Mouse (Mus musculus): ENCODE measurements around the gene Ccdc151. TPM values are rescaled to one million over a fixed set of nuclear protein-coding genes. Genes with fewer than 3 reads are reported as not detected.

Gene Ccdc151
- polyA plus RNA-seq, 1 experiment from 2014 or later, result 4.0 TPM

- under 1% methylated on average over 42 of the region's 42 CpGs for WGBS
- Histone ChIP-seq H3K36me3 (replicated peaks) (no peaks in the 10 kb centered on the region), H3K27me3 (replicated peaks; ENCODE audit: low read depth, poor library complexity, severe bottlenecking) (peaks cover 91% of the 10 kb centered on the region), H3K27ac (replicated peaks) (peak within 1 kb of the TSS; percentile 26; the same call in 1 of the 2 replicates), H3K4me3 (peak within 1 kb of the TSS; percentile 66), H3K9me3 (no peaks in the 10 kb centered on the region), H3K4me1 (peaks cover 28% of the 10 kb centered on the region)
- peak; percentile 70 for DNase-seq (ENCODE audit: low spot score)
Observed at GRCm38 (mm10) chr9:21989230-21990110, 13.0 kb downstream of the Ccdc151 start, which contains the start of gene Rgl3. Gene Rgl3, minus strand, starts transcription at chr9:21989446.

GRCm38 (mm10) chr9:21988421-21989101 is 13.9 kb downstream of the Ccdc151 start:
- Histone ChIP-seq H3K36me3 (replicated peaks) (no peaks in the 10 kb centered on the region), H3K4me1 (peaks cover 28% of the 10 kb centered on the region), H3K4me3 (peak overlapping the region; percentile 66), H3K27ac (replicated peaks) (0 out of 2 replicates have a peak overlapping the region, but pooled peaks have one; percentile 26), H3K27me3 (replicated peaks; ENCODE audit: low read depth, poor library complexity, severe bottlenecking) (peaks cover 100% of the 10 kb centered on the region), H3K9me3 (no peaks in the 10 kb centered on the region)
- DNase-seq (ENCODE audit: low spot score), result peak; percentile 55
- WGBS, result 1% methylated on average over 32 of the region's 32 CpGs

- Histone ChIP-seq H3K4me3 (peak overlapping the region; percentile 66), H3K27me3 (replicated peaks; ENCODE audit: low read depth, poor library complexity, severe bottlenecking) (peaks cover 98% of the 10 kb centered on the region), H3K27ac (replicated peaks) (no peak overlapping the region), H3K9me3 (no peaks in the 10 kb centered on the region), H3K36me3 (replicated peaks) (no peaks in the 10 kb centered on the region), H3K4me1 (peaks cover 28% of the 10 kb centered on the region)
- 7% methylated on average over 36 of the region's 36 CpGs for WGBS
- no peak for DNase-seq (ENCODE audit: low spot score)
Observed at GRCm38 (mm10) chr9:21987592-21988342, 14.7 kb downstream of the Ccdc151 start.

- H3K9me3 ChIP-seq, result no peaks in the 10 kb centered on the region
- H3K4me1 ChIP-seq, result peaks cover 12% of the 10 kb centered on the region
- 0 out of 2 replicates have a peak, but pooled peaks cover 3% of the 10 kb centered on the region for H3K36me3 ChIP-seq (replicated peaks)
- H3K27ac ChIP-seq (replicated peaks), result no peak overlapping the region
- no peak for DNase-seq (ENCODE audit: low spot score)
- WGBS, result 23% methylated on average over 3 of the region's 3 CpGs
- peaks cover 70% of the 10 kb centered on the region for H3K27me3 ChIP-seq (replicated peaks; ENCODE audit: low read depth, poor library complexity, severe bottlenecking)
- no peak overlapping the region for H3K4me3 ChIP-seq
Observed at GRCm38 (mm10) chr9:21983911-21984310, 18.5 kb downstream of the Ccdc151 start.

GRCm38 (mm10) chr9:21978398-21979128 is 23.9 kb downstream of the Ccdc151 start:
- WGBS, result 93% methylated on average over 4 of the region's 4 CpGs
- Histone ChIP-seq H3K36me3 (replicated peaks) (peaks cover 3% of the 10 kb centered on the region; the same call in 1 of the 2 replicates), H3K9me3 (no peaks in the 10 kb centered on the region), H3K27me3 (replicated peaks; ENCODE audit: low read depth, poor library complexity, severe bottlenecking) (peaks cover 17% of the 10 kb centered on the region), H3K4me3 (no peak overlapping the region), H3K4me1 (0 out of 2 replicates have a peak, but pooled peaks cover 4% of the 10 kb centered on the region), H3K27ac (replicated peaks) (no peak overlapping the region)
- no peak for DNase-seq (ENCODE audit: low spot score)

GRCm38 (mm10) chr9:21977972-21978371 is 24.5 kb downstream of the Ccdc151 start:
- 25% methylated on average over 2 of the region's 2 CpGs for WGBS
- Histone ChIP-seq H3K36me3 (replicated peaks) (peaks cover 3% of the 10 kb centered on the region; the same call in 1 of the 2 replicates), H3K27me3 (replicated peaks; ENCODE audit: low read depth, poor library complexity, severe bottlenecking) (peaks cover 12% of the 10 kb centered on the region), H3K27ac (replicated peaks) (no peak overlapping the region), H3K9me3 (no peaks in the 10 kb centered on the region), H3K4me1 (0 out of 2 replicates have a peak, but pooled peaks cover 4% of the 10 kb centered on the region), H3K4me3 (no peak overlapping the region)
- DNase-seq (ENCODE audit: low spot score), result peak; percentile 47

- 90% methylated on average over 5 of the region's 5 CpGs for WGBS
- DNase-seq (ENCODE audit: low spot score), result no peak
- 0 out of 2 replicates have a peak, but pooled peaks cover 4% of the 10 kb centered on the region for H3K4me1 ChIP-seq
- H3K27me3 ChIP-seq (replicated peaks; ENCODE audit: low read depth, poor library complexity, severe bottlenecking), result peaks cover 11% of the 10 kb centered on the region
- no peak overlapping the region for H3K4me3 ChIP-seq
- no peak overlapping the region for H3K27ac ChIP-seq (replicated peaks)
- H3K36me3 ChIP-seq (replicated peaks), result peaks cover 3% of the 10 kb centered on the region; the same call in 1 of the 2 replicates
- no peaks in the 10 kb centered on the region for H3K9me3 ChIP-seq
Observed at GRCm38 (mm10) chr9:21977331-21977730, 25.1 kb downstream of the Ccdc151 start.

- H3K27me3 ChIP-seq (replicated peaks; ENCODE audit: low read depth, poor library complexity, severe bottlenecking), result peaks cover 8% of the 10 kb centered on the region
- H3K9me3 ChIP-seq, result no peaks in the 10 kb centered on the region
- WGBS, result 86% methylated on average over 10 of the region's 10 CpGs
Observed at GRCm38 (mm10) chr9:21976626-21977175, 25.7 kb downstream of the Ccdc151 start.

GRCm38 (mm10) chr9:21969304-21969703 is 33.1 kb downstream of the Ccdc151 start:
- H3K27me3 ChIP-seq (replicated peaks; ENCODE audit: low read depth, poor library complexity, severe bottlenecking), result no peaks in the 10 kb centered on the region; the same call in 1 of the 2 replicates
- no peaks in the 10 kb centered on the region; the same call in 1 of the 2 replicates for H3K36me3 ChIP-seq (replicated peaks)
- H3K27ac ChIP-seq (replicated peaks), result no peak overlapping the region
- no peak for DNase-seq (ENCODE audit: low spot score)
- no peaks in the 10 kb centered on the region for H3K4me1 ChIP-seq
- no peaks in the 10 kb centered on the region for H3K9me3 ChIP-seq
- H3K4me3 ChIP-seq, result no peak overlapping the region
- WGBS, result 92% methylated on average over 4 of the region's 4 CpGs

More at GRCm38 (mm10) chr9:21976626-21977175, 25.7 kb downstream of the Ccdc151 start:
- no peak for DNase-seq (ENCODE audit: low spot score)
- 0 out of 2 replicates have a peak, but pooled peaks cover 4% of the 10 kb centered on the region for H3K4me1 ChIP-seq
- H3K4me3 ChIP-seq, result no peak overlapping the region
- peaks cover 3% of the 10 kb centered on the region; the same call in 1 of the 2 replicates for H3K36me3 ChIP-seq (replicated peaks)
- no peak overlapping the region for H3K27ac ChIP-seq (replicated peaks)

GRCm38 (mm10) chr9:21968883-21969282 is 33.6 kb downstream of the Ccdc151 start:
- 76% methylated on average over 6 of the region's 6 CpGs for WGBS
- DNase-seq (ENCODE audit: low spot score), result no peak
- H3K27ac ChIP-seq (replicated peaks), result no peak overlapping the region
- no peaks in the 10 kb centered on the region for H3K9me3 ChIP-seq
- H3K4me3 ChIP-seq, result no peak overlapping the region
- H3K27me3 ChIP-seq (replicated peaks; ENCODE audit: low read depth, poor library complexity, severe bottlenecking), result peaks cover 4% of the 10 kb centered on the region
- no peaks in the 10 kb centered on the region for H3K4me1 ChIP-seq
- no peaks in the 10 kb centered on the region; the same call in 1 of the 2 replicates for H3K36me3 ChIP-seq (replicated peaks)

GRCm38 (mm10) chr9:21963417-21963816 is 39.0 kb downstream of the Ccdc151 start, which contains the start of gene Epor:
Gene Epor, minus strand, starts transcription at chr9:21963506.
- Histone ChIP-seq H3K4me1 (peaks cover 36% of the 10 kb centered on the region), H3K4me3 (peak within 1 kb of the TSS; percentile 60), H3K36me3 (replicated peaks) (0 out of 2 replicates have a peak, but pooled peaks cover 6% of the 10 kb centered on the region), H3K27me3 (replicated peaks; ENCODE audit: low read depth, poor library complexity, severe bottlenecking) (peaks cover 57% of the 10 kb centered on the region), H3K27ac (replicated peaks) (peak within 1 kb of the TSS; percentile 51), H3K9me3 (no peaks in the 10 kb centered on the region)
- 18% methylated on average over 8 of the region's 8 CpGs for WGBS
- DNase-seq (ENCODE audit: low spot score), result peak; percentile 53

Measured in embryonic facial prominence, embryonic 10.5 days (tissue).